Mouse (Mus musculus): ENCODE measurements around the gene Acox3. TPM values are rescaled to one million over a fixed set of nuclear protein-coding genes. Genes with fewer than 3 reads are reported as not detected.

Gene Acox3
- polyA plus RNA-seq, 1 experiment from 2014 or later, result 12.0 TPM

GRCm38 (mm10) chr5:35551855-35552837 is 30.7 kb upstream of the Acox3 start:
- no peak overlapping the region for H3K27ac ChIP-seq (ENCODE audit: low read depth, low read length)
- peak; percentile 68 for ATAC-seq
- H3K4me1 ChIP-seq (ENCODE audit: control insufficient read depth, insufficient read depth, low read depth, low read length), result no peaks in the 10 kb centered on the region; the same call in 1 of the 2 replicates
- no peak overlapping the region for H3K4me2 ChIP-seq (ENCODE audit: low read length)
- no peaks in the 10 kb centered on the region for H3K9me3 ChIP-seq (ENCODE audit: control insufficient read depth, low read length)
- H3K4me3 ChIP-seq (ENCODE audit: low read length), result no peak overlapping the region
- peaks cover 4% of the 10 kb centered on the region; the same call in 1 of the 2 replicates for H3K36me3 ChIP-seq (ENCODE audit: control insufficient read depth, insufficient read depth, low read length)
- WGBS, result 44% methylated on average over 7 of the region's 7 CpGs
- no peaks in the 10 kb centered on the region for H3K27me3 ChIP-seq (replicated peaks; ENCODE audit: control insufficient read depth, insufficient read depth, low read length)
- no peak overlapping the region for H3K9ac ChIP-seq (ENCODE audit: low read depth, low read length)

GRCm38 (mm10) chr5:35552838-35553539 is 29.9 kb upstream of the Acox3 start:
- H3K9me3 ChIP-seq (ENCODE audit: control insufficient read depth, low read length), result no peaks in the 10 kb centered on the region
- no peak for ATAC-seq
- H3K4me3 ChIP-seq (ENCODE audit: low read length), result no peak overlapping the region
- H3K4me2 ChIP-seq (ENCODE audit: low read length), result no peak overlapping the region
- no peak overlapping the region for H3K9ac ChIP-seq (ENCODE audit: low read depth, low read length)
- H3K27me3 ChIP-seq (replicated peaks; ENCODE audit: control insufficient read depth, insufficient read depth, low read length), result no peaks in the 10 kb centered on the region
- WGBS, result 80% methylated on average over 4 of the region's 4 CpGs
- peaks cover 10% of the 10 kb centered on the region; the same call in 1 of the 2 replicates for H3K36me3 ChIP-seq (ENCODE audit: control insufficient read depth, insufficient read depth, low read length)
- no peaks in the 10 kb centered on the region; the same call in 1 of the 2 replicates for H3K4me1 ChIP-seq (ENCODE audit: control insufficient read depth, insufficient read depth, low read depth, low read length)
- H3K27ac ChIP-seq (ENCODE audit: low read depth, low read length), result no peak overlapping the region

- no peak for ATAC-seq
- WGBS, result 94% methylated on average over 7 of the region's 7 CpGs
- Histone ChIP-seq H3K4me3 (ENCODE audit: low read length) (no peak overlapping the region), H3K4me1 (ENCODE audit: control insufficient read depth, insufficient read depth, low read depth, low read length) (no peaks in the 10 kb centered on the region; the same call in 1 of the 2 replicates), H3K36me3 (ENCODE audit: control insufficient read depth, insufficient read depth, low read length) (peaks cover 15% of the 10 kb centered on the region), H3K9ac (ENCODE audit: low read depth, low read length) (no peak overlapping the region), H3K27me3 (replicated peaks; ENCODE audit: control insufficient read depth, insufficient read depth, low read length) (no peaks in the 10 kb centered on the region), H3K27ac (ENCODE audit: low read depth, low read length) (no peak overlapping the region), H3K9me3 (ENCODE audit: control insufficient read depth, low read length) (no peaks in the 10 kb centered on the region), H3K4me2 (ENCODE audit: low read length) (no peak overlapping the region)
Observed at GRCm38 (mm10) chr5:35556393-35556792, 26.4 kb upstream of the Acox3 start.

DNA sequence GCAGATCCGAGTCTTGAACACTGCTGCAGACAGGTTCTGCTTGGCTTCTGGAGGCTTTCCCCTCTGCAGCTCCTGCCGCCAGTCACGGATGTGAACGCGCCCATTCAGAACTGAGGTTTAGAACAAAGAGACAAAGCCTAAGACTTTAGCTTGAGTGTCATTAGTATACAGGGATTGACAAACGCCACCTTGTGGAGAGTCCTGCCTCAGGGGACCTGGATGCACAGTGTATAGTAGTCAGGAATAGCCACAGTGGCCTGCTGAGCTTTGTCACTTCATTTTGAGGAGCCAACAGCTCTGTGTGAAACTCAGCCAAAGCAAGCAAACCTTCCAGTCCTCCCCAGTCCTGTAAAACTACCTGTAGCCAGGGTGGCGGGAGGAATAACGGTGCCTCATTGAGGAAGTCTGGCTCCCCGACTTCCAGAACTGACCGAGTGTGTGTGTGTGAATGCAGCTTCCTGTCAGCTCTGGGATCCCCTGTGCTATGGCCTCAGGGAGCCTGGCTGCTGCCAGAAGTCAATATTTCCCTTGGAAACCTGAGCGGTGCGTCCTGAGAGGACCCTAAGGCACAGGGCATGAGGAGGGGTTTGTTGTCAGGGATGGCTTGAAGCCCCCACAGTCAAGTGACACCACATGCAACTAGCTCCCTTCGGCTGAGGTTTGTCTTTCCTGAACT is 24.8 kb upstream of the Acox3 start:
- H3K36me3 ChIP-seq (ENCODE audit: control insufficient read depth, insufficient read depth, low read length), result peaks cover 28% of the 10 kb centered on the region
- H3K27me3 ChIP-seq (replicated peaks; ENCODE audit: control insufficient read depth, insufficient read depth, low read length), result no peaks in the 10 kb centered on the region
- no peak overlapping the region for H3K4me2 ChIP-seq (ENCODE audit: low read length)
- no peak overlapping the region for H3K4me3 ChIP-seq (ENCODE audit: low read length)
- no peak overlapping the region for H3K27ac ChIP-seq (ENCODE audit: low read depth, low read length)
- no peak overlapping the region for H3K9ac ChIP-seq (ENCODE audit: low read depth, low read length)
- 78% methylated on average over 13 of the region's 13 CpGs for WGBS
- no peaks in the 10 kb centered on the region for H3K9me3 ChIP-seq (ENCODE audit: control insufficient read depth, low read length)
- ATAC-seq, result no peak
- H3K4me1 ChIP-seq (ENCODE audit: control insufficient read depth, insufficient read depth, low read depth, low read length), result no peaks in the 10 kb centered on the region

DNA sequence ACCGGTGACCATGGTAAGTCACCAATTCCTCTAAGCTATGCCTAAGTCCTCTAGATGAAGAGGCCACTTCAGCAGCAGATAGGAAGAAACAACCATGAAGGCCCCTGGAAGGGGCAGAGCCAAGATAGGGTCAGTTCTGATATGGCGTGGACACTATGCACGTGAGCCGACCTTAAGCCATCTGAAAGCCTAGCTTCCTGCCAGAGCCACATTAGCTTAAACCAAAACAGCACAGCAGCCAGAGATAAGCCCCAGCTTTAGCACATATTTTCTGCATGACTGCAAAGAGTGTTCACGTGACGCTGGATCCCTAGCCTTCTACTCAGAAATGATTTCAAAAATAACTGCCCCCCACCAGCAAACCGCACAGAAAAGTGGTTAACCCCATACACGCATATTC is 23.4 kb upstream of the Acox3 start:
- H3K9me3 ChIP-seq (ENCODE audit: control insufficient read depth, low read length), result no peaks in the 10 kb centered on the region
- no peak overlapping the region for H3K4me3 ChIP-seq (ENCODE audit: low read length)
- H3K36me3 ChIP-seq (ENCODE audit: control insufficient read depth, insufficient read depth, low read length), result peaks cover 38% of the 10 kb centered on the region
- H3K4me1 ChIP-seq (ENCODE audit: control insufficient read depth, insufficient read depth, low read depth, low read length), result no peaks in the 10 kb centered on the region
- WGBS, result 91% methylated on average over 8 of the region's 8 CpGs
- no peaks in the 10 kb centered on the region for H3K27me3 ChIP-seq (replicated peaks; ENCODE audit: control insufficient read depth, insufficient read depth, low read length)
- H3K9ac ChIP-seq (ENCODE audit: low read depth, low read length), result no peak overlapping the region
- H3K27ac ChIP-seq (ENCODE audit: low read depth, low read length), result no peak overlapping the region
- no peak overlapping the region for H3K4me2 ChIP-seq (ENCODE audit: low read length)
- ATAC-seq, result no peak

- no peak for ATAC-seq
- WGBS, result 78% methylated on average over 2 of the region's 2 CpGs
Observed at GRCm38 (mm10) chr5:35562616-35563015, 20.2 kb upstream of the Acox3 start.

GRCm38 (mm10) chr5:35563449-35563848 is 19.4 kb upstream of the Acox3 start:
- ATAC-seq, result peak; percentile 58
- WGBS, result 0% methylated on average over 1 of the region's 1 CpGs

More at GRCm38 (mm10) chr5:35562616-35563015, 20.2 kb upstream of the Acox3 start:
- Histone ChIP-seq H3K4me3 (ENCODE audit: low read length) (no peak overlapping the region), H3K9ac (ENCODE audit: low read depth, low read length) (no peak overlapping the region), H3K4me1 (ENCODE audit: control insufficient read depth, insufficient read depth, low read depth, low read length) (no peaks in the 10 kb centered on the region), H3K4me2 (ENCODE audit: low read length) (no peak overlapping the region), H3K9me3 (ENCODE audit: control insufficient read depth, low read length) (no peaks in the 10 kb centered on the region), H3K36me3 (ENCODE audit: control insufficient read depth, insufficient read depth, low read length) (peaks cover 52% of the 10 kb centered on the region), H3K27ac (ENCODE audit: low read depth, low read length) (no peak overlapping the region), H3K27me3 (replicated peaks; ENCODE audit: control insufficient read depth, insufficient read depth, low read length) (no peaks in the 10 kb centered on the region)

GRCm38 (mm10) chr5:35565217-35565616 is 17.6 kb upstream of the Acox3 start:
- H3K4me2 ChIP-seq (ENCODE audit: low read length), result no peak overlapping the region
- no peaks in the 10 kb centered on the region for H3K27me3 ChIP-seq (replicated peaks; ENCODE audit: control insufficient read depth, insufficient read depth, low read length)
- 96% methylated on average over 9 of the region's 9 CpGs for WGBS
- H3K9ac ChIP-seq (ENCODE audit: low read depth, low read length), result no peak overlapping the region
- no peak for ATAC-seq
- no peak overlapping the region for H3K27ac ChIP-seq (ENCODE audit: low read depth, low read length)
- no peak overlapping the region for H3K4me3 ChIP-seq (ENCODE audit: low read length)
- peaks cover 63% of the 10 kb centered on the region for H3K36me3 ChIP-seq (ENCODE audit: control insufficient read depth, insufficient read depth, low read length)
- H3K4me1 ChIP-seq (ENCODE audit: control insufficient read depth, insufficient read depth, low read depth, low read length), result no peaks in the 10 kb centered on the region
- no peaks in the 10 kb centered on the region for H3K9me3 ChIP-seq (ENCODE audit: control insufficient read depth, low read length)

More at GRCm38 (mm10) chr5:35563449-35563848, 19.4 kb upstream of the Acox3 start:
- Histone ChIP-seq H3K4me1 (ENCODE audit: control insufficient read depth, insufficient read depth, low read depth, low read length) (no peaks in the 10 kb centered on the region), H3K9me3 (ENCODE audit: control insufficient read depth, low read length) (no peaks in the 10 kb centered on the region), H3K4me3 (ENCODE audit: low read length) (no peak overlapping the region), H3K4me2 (ENCODE audit: low read length) (no peak overlapping the region), H3K9ac (ENCODE audit: low read depth, low read length) (no peak overlapping the region), H3K36me3 (ENCODE audit: control insufficient read depth, insufficient read depth, low read length) (peaks cover 59% of the 10 kb centered on the region), H3K27me3 (replicated peaks; ENCODE audit: control insufficient read depth, insufficient read depth, low read length) (no peaks in the 10 kb centered on the region), H3K27ac (ENCODE audit: low read depth, low read length) (no peak overlapping the region)

Data from hindbrain, embryonic 16.5 days (tissue).